Mouse (Mus musculus) small intestine, adult 2 months (tissue): ENCODE measurements around the gene Olfr983.

Experiments
- CTCF ChIP-seq: fragments of 200-500 bp; IDR thresholded peaks from 2 replicates; pipeline ENCODE4 v1.5.1; 2012; ENCODE audit warnings: low read depth, mild to moderate bottlenecking, control low read depth, inconsistent platforms, low read length, moderate library complexity, mixed read lengths; ENCODE audit not compliant: insufficient replicate concordance, insufficient read length; ENCODE audit errors: extremely low read depth
- POLR2A ChIP-seq: fragments of 200-500 bp; IDR thresholded peaks from 2 replicates; pipeline ENCODE4 v1.6.1; 2012; ENCODE audit warnings: low read depth, mild to moderate bottlenecking, control low read depth, inconsistent platforms, low read length, moderate library complexity

GRCm38 (mm10) chr9:40050138-40050537, 43.3 kb downstream of the Olfr983 start:
- TF ChIP-seq POLR2A, result no peak
- TF ChIP-seq CTCF, result no peak
